Mouse (Mus musculus) hindbrain, embryonic 13.5 days (tissue): ENCODE data around the gene Mecr. TPM values are rescaled to one million over a fixed set of nuclear protein-coding genes. Genes with fewer than 3 reads are reported as not detected.

Experiments used
- ATAC-seq: fragments of 200-750 bp; cut with Nextera tagmentation; 2 replicates; pipeline ENCODE4 v1.8.0; 2017; ENCODE audit warnings: moderate TSS enrichment; ENCODE audit not compliant: low FRiP score
- H3K27ac ChIP-seq: fragments of 300-500 bp; sonication (generic); 2 replicates; pipeline ENCODE4 v1.5.1; 2015; ENCODE audit warnings: inconsistent platforms, mild to moderate bottlenecking, moderate library complexity
- H3K27me3 ChIP-seq: fragments of 300-500 bp; sonication (generic); 2 replicates; pipeline ENCODE4 v1.6.1; 2015; ENCODE audit warnings: mild to moderate bottlenecking, inconsistent platforms
- H3K36me3 ChIP-seq: fragments of 300-500 bp; sonication (generic); 2 replicates; pipeline ENCODE4 v1.6.1; 2015; ENCODE audit warnings: mild to moderate bottlenecking, inconsistent platforms
- H3K4me1 ChIP-seq: fragments of 300-500 bp; sonication (generic); replicated peaks from 2 replicates; pipeline ENCODE4 v1.6.1; 2015; ENCODE audit warnings: inconsistent platforms
- H3K4me2 ChIP-seq: fragments of 300-500 bp; sonication (generic); 2 replicates; pipeline ENCODE4 v1.6.1; 2015; ENCODE audit warnings: inconsistent platforms, mild to moderate bottlenecking, moderate library complexity
- H3K4me3 ChIP-seq: fragments of 300-500 bp; sonication (generic); 2 replicates; pipeline ENCODE4 v1.5.1; 2015; ENCODE audit warnings: mild to moderate bottlenecking, inconsistent platforms
- H3K9ac ChIP-seq: fragments of 300-500 bp; sonication (generic); 2 replicates; pipeline ENCODE4 v1.6.1; 2015; ENCODE audit warnings: mild to moderate bottlenecking, inconsistent platforms
- H3K9me3 ChIP-seq: fragments of 300-500 bp; sonication (generic); 2 replicates; pipeline ENCODE4 v1.6.1; 2016; ENCODE audit warnings: inconsistent platforms
- WGBS: fragments of 180-500 bp; shearing (Covaris S2); methylation state at CpG from one replicate; pipeline ENCODE4 v1.1.7; 2015; 5-methylcytosine and 5-hydroxymethylcytosine counted together
- polyA plus RNA-seq: library from polyadenylated mRNA; unstranded; fragments of >200 nt; fragmentation: Nextera tagmentation; extraction: Ambion mirVana; gene quantifications from 2 replicates; pipeline ENCODE4 v1.2.1, GENCODE M21; 2015

Gene Mecr
- polyA plus RNA-seq, 1 experiment from 2014 or later = 38.5 TPM

GRCm38 (mm10) chr4:131901090-131901489 is 57.8 kb downstream of the Mecr start:
- Histone ChIP-seq H3K36me3 (peaks cover 77% of the 10 kb centered on the region), H3K27me3 (no peaks in the 10 kb centered on the region), H3K9me3 (no peaks in the 10 kb centered on the region), H3K4me2 (no peak overlapping the region), H3K4me3 (no peak overlapping the region), H3K9ac (no peak overlapping the region), H3K27ac (no peak overlapping the region), H3K4me1 (no peaks in the 10 kb centered on the region)
- 92% methylated on average over 15 of the region's 15 CpGs for WGBS
- ATAC-seq = no peak

GRCm38 (mm10) chr4:131904478-131904877 is 61.2 kb downstream of the Mecr start:
- H3K36me3 ChIP-seq = peaks cover 55% of the 10 kb centered on the region
- 0 out of 2 replicates have a peak, but pooled peaks have one; percentile 24 for ATAC-seq
- no peak overlapping the region for H3K4me3 ChIP-seq
- no peak overlapping the region for H3K27ac ChIP-seq
- H3K27me3 ChIP-seq = no peaks in the 10 kb centered on the region
- no peak overlapping the region for H3K4me2 ChIP-seq
- no peak overlapping the region for H3K9ac ChIP-seq
- no peaks in the 10 kb centered on the region for H3K9me3 ChIP-seq
- WGBS = 62% methylated on average over 8 of the region's 8 CpGs
- peaks cover 2% of the 10 kb centered on the region for H3K4me1 ChIP-seq

GRCm38 (mm10) chr4:131906423-131906822 is 63.2 kb downstream of the Mecr start:
- Histone ChIP-seq H3K27ac (no peak overlapping the region), H3K4me3 (no peak overlapping the region), H3K36me3 (peaks cover 36% of the 10 kb centered on the region), H3K9ac (no peak overlapping the region), H3K27me3 (no peaks in the 10 kb centered on the region), H3K9me3 (no peaks in the 10 kb centered on the region), H3K4me2 (no peak overlapping the region), H3K4me1 (peaks cover 20% of the 10 kb centered on the region)
- ATAC-seq = no peak
- 70% methylated on average over 6 of the region's 6 CpGs for WGBS

GRCm38 (mm10) chr4:131907912-131908311 is 64.6 kb downstream of the Mecr start:
- H3K4me1 ChIP-seq = peaks cover 20% of the 10 kb centered on the region

GRCm38 (mm10) chr4:131910237-131910994 is 67.1 kb downstream of the Mecr start:
- Histone ChIP-seq H3K4me2 (peak overlapping the region; percentile 33), H3K36me3 (peaks cover 8% of the 10 kb centered on the region), H3K9ac (0 out of 2 replicates have a peak overlapping the region, but pooled peaks have one; percentile 25), H3K9me3 (no peaks in the 10 kb centered on the region), H3K27ac (0 out of 2 replicates have a peak overlapping the region, but pooled peaks have one; percentile 40), H3K4me3 (no peak overlapping the region), H3K4me1 (peaks cover 37% of the 10 kb centered on the region), H3K27me3 (peaks cover 37% of the 10 kb centered on the region)
- WGBS = 11% methylated on average over 18 of the region's 21 CpGs
- ATAC-seq = no peak

More at GRCm38 (mm10) chr4:131907912-131908311, 64.6 kb downstream of the Mecr start:
- WGBS = 96% methylated on average over 3 of the region's 3 CpGs
- Histone ChIP-seq H3K4me2 (no peak overlapping the region), H3K9me3 (no peaks in the 10 kb centered on the region), H3K36me3 (peaks cover 22% of the 10 kb centered on the region), H3K27me3 (peaks cover 14% of the 10 kb centered on the region), H3K4me3 (no peak overlapping the region), H3K9ac (no peak overlapping the region), H3K27ac (no peak overlapping the region)
- ATAC-seq = no peak

GRCm38 (mm10) chr4:131911521-131911920 is 68.3 kb downstream of the Mecr start:
- peaks cover 48% of the 10 kb centered on the region for H3K4me1 ChIP-seq
- WGBS = 46% methylated on average over 5 of the region's 5 CpGs
- H3K4me2 ChIP-seq = no peak overlapping the region
- no peak for ATAC-seq
- no peaks in the 10 kb centered on the region for H3K36me3 ChIP-seq
- H3K9me3 ChIP-seq = no peaks in the 10 kb centered on the region
- H3K27me3 ChIP-seq = peaks cover 48% of the 10 kb centered on the region
- H3K9ac ChIP-seq = no peak overlapping the region
- H3K27ac ChIP-seq = no peak overlapping the region
- no peak overlapping the region for H3K4me3 ChIP-seq

- no peak overlapping the region for H3K27ac ChIP-seq
- no peaks in the 10 kb centered on the region for H3K36me3 ChIP-seq
- peaks cover 68% of the 10 kb centered on the region for H3K27me3 ChIP-seq
- no peaks in the 10 kb centered on the region for H3K9me3 ChIP-seq
- no peak overlapping the region for H3K4me3 ChIP-seq
- no peak overlapping the region for H3K9ac ChIP-seq
- H3K4me2 ChIP-seq = no peak overlapping the region
- H3K4me1 ChIP-seq = peaks cover 48% of the 10 kb centered on the region
- 57% methylated on average over 10 of the region's 10 CpGs for WGBS
- no peak for ATAC-seq
Measured at GRCm38 (mm10) chr4:131913526-131913925, 70.3 kb downstream of the Mecr start.

GRCm38 (mm10) chr4:131914046-131914643 is 70.9 kb downstream of the Mecr start:
- WGBS = 5% methylated on average over 9 of the region's 9 CpGs
- Histone ChIP-seq H3K4me3 (no peak overlapping the region), H3K9ac (no peak overlapping the region), H3K27me3 (peaks cover 74% of the 10 kb centered on the region), H3K9me3 (no peaks in the 10 kb centered on the region), H3K4me1 (peaks cover 54% of the 10 kb centered on the region), H3K4me2 (no peak overlapping the region), H3K27ac (no peak overlapping the region), H3K36me3 (no peaks in the 10 kb centered on the region)
- ATAC-seq = no peak

- peaks cover 48% of the 10 kb centered on the region for H3K4me1 ChIP-seq
- 1% methylated on average over 31 of the region's 31 CpGs for WGBS
- H3K4me2 ChIP-seq = peak overlapping the region; percentile 52
- no peaks in the 10 kb centered on the region for H3K36me3 ChIP-seq
- H3K9me3 ChIP-seq = no peaks in the 10 kb centered on the region
- no peak for ATAC-seq
- peak overlapping the region; percentile 27 for H3K4me3 ChIP-seq
- H3K27me3 ChIP-seq = peaks cover 83% of the 10 kb centered on the region
- H3K27ac ChIP-seq = peak overlapping the region; percentile 20; the same call in 1 of the 2 replicates
- H3K9ac ChIP-seq = peak overlapping the region; percentile 53
Measured at GRCm38 (mm10) chr4:131914891-131915469, 71.7 kb downstream of the Mecr start.

- Histone ChIP-seq H3K4me1 (peaks cover 48% of the 10 kb centered on the region), H3K4me2 (peak overlapping the region; percentile 52; the same call in 1 of the 2 replicates), H3K9me3 (no peaks in the 10 kb centered on the region), H3K27me3 (peaks cover 92% of the 10 kb centered on the region), H3K36me3 (no peaks in the 10 kb centered on the region), H3K9ac (no peak overlapping the region), H3K27ac (no peak overlapping the region), H3K4me3 (peak overlapping the region; percentile 27; the same call in 1 of the 2 replicates)
- 18% methylated on average over 13 of the region's 13 CpGs for WGBS
- ATAC-seq = peak; percentile 7; the same call in 1 of the 2 replicates
Measured at GRCm38 (mm10) chr4:131915821-131916328, 72.6 kb downstream of the Mecr start.

- Histone ChIP-seq H3K4me3 (no peak overlapping the region), H3K27ac (no peak overlapping the region), H3K27me3 (peaks cover 97% of the 10 kb centered on the region), H3K9me3 (no peaks in the 10 kb centered on the region), H3K4me1 (peaks cover 50% of the 10 kb centered on the region), H3K36me3 (no peaks in the 10 kb centered on the region), H3K9ac (no peak overlapping the region), H3K4me2 (no peak overlapping the region)
- 7% methylated on average over 15 of the region's 15 CpGs for WGBS
- ATAC-seq = peak; percentile 21; the same call in 1 of the 2 replicates
Measured at GRCm38 (mm10) chr4:131916425-131916824, 73.2 kb downstream of the Mecr start.

GRCm38 (mm10) chr4:131917010-131917555 is 73.8 kb downstream of the Mecr start:
- Histone ChIP-seq H3K4me3 (no peak overlapping the region), H3K4me1 (peaks cover 56% of the 10 kb centered on the region), H3K27ac (no peak overlapping the region), H3K9ac (no peak overlapping the region), H3K9me3 (no peaks in the 10 kb centered on the region), H3K36me3 (no peaks in the 10 kb centered on the region), H3K4me2 (no peak overlapping the region), H3K27me3 (peaks cover 98% of the 10 kb centered on the region)
- 83% methylated on average over 10 of the region's 10 CpGs for WGBS
- ATAC-seq = no peak
